Mouse (Mus musculus) urinary bladder, postnatal 25 days (tissue): ENCODE measurements around the gene Mum1l1.
"Not testable (repeated sequence)": the region's sequence is repeated elsewhere in the genome, so short reads cannot be mapped to it uniquely, and the experiment has no call there.

Experiments used
- DNase-seq: peaks from one replicate; pipeline ENCODE4 v3.0.0; 2022; ENCODE audit warnings: low spot score

Mum1l1 gene

GRCm38 (mm10) chrX:139209829-139210225 lies at the start of gene Mum1l1:
TSS of gene Mum1l1 (plus strand) at chrX:139210042.
- DNase-seq: peak; percentile 51

GRCm38 (mm10) chrX:139178928-139179327 lies 30.9 kb upstream of the Mum1l1 start, which contains the start of gene 4933428M09Rik:
TSS of gene 4933428M09Rik (plus strand) at chrX:139179228.
- no peak for DNase-seq

- DNase-seq: not testable (repeated sequence)
These were observed 18.3 kb upstream of the Mum1l1 start for GRCm38 (mm10) chrX:139191506-139191905.

GRCm38 (mm10) chrX:139194572-139195279 lies 15.1 kb upstream of the Mum1l1 start:
- no peak for DNase-seq

GRCm38 (mm10) chrX:139209191-139209828 lies 532 bp upstream of the Mum1l1 start:
- DNase-seq: not testable (repeated sequence)

- no peak for DNase-seq
These were observed 4.9 kb downstream of the Mum1l1 start for GRCm38 (mm10) chrX:139214765-139215164.

GRCm38 (mm10) chrX:139216409-139216808 lies 6.6 kb downstream of the Mum1l1 start:
- DNase-seq: no peak

- DNase-seq: peak; percentile 7
These were observed 7.2 kb downstream of the Mum1l1 start for GRCm38 (mm10) chrX:139216991-139217593.

GRCm38 (mm10) chrX:139217776-139218175 lies 7.9 kb downstream of the Mum1l1 start:
- DNase-seq: no peak

- peak; percentile 26 for DNase-seq
These were observed 9.2 kb downstream of the Mum1l1 start for GRCm38 (mm10) chrX:139219017-139219416.

GRCm38 (mm10) chrX:139220830-139221229 lies 11.0 kb downstream of the Mum1l1 start:
- DNase-seq: no peak

GRCm38 (mm10) chrX:139221893-139222292 lies 12.1 kb downstream of the Mum1l1 start:
- DNase-seq: no peak

- peak; percentile 37 for DNase-seq
These were observed 21.3 kb downstream of the Mum1l1 start for GRCm38 (mm10) chrX:139231143-139231542.

- no peak for DNase-seq
These were observed 37.5 kb downstream of the Mum1l1 start for GRCm38 (mm10) chrX:139247294-139247693.

- DNase-seq: no peak
These were observed 47.2 kb downstream of the Mum1l1 start for GRCm38 (mm10) chrX:139257072-139257471.

GRCm38 (mm10) chrX:139281966-139282365 lies 72.1 kb downstream of the Mum1l1 start:
- no peak for DNase-seq
